Mouse (Mus musculus): ENCODE results near the gene Creb3l2. TPM values are rescaled to one million over a fixed set of nuclear protein-coding genes. Genes with fewer than 3 reads are reported as not detected.
"Not testable (repeated sequence)": the region's sequence is repeated elsewhere in the genome, so short reads cannot be mapped to it uniquely, and the experiment has no call there.

The Creb3l2 gene
- polyA plus RNA-seq, 1 experiment from 2014 or later: 5.2 TPM

DNA sequence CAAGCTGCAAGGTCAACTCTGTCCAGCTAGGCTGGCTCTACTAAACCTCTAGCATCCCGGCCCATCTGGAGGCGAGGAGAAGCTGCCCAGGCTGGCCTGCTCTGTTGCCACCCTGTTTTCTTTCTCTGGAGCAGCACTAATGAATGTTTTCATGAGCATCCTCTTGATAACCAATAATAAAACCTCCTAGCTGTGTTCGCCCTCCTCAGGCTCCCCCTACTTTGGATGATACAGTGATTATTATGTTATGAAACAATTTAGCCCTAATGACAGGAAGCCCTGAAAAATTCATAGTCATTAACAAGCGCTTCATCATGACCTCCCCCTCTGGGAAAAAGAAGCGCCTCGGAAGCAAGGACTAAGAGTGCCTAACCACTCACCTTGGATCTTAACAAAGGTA lies 59.2 kb downstream of the Creb3l2 start:
- no peaks in the 10 kb centered on the region for H3K4me1 ChIP-seq
- WGBS: 92% methylated on average over 6 of the region's 6 CpGs
- H3K27ac ChIP-seq (replicated peaks): no peak overlapping the region
- H3K9me3 ChIP-seq (replicated peaks): no peaks in the 10 kb centered on the region
- H3K36me3 ChIP-seq: no peaks in the 10 kb centered on the region
- DNase-seq (ENCODE audit: low spot score): no peak
- H3K4me3 ChIP-seq: no peak overlapping the region
- H3K27me3 ChIP-seq (ENCODE audit: low read depth, poor library complexity, severe bottlenecking): no peaks in the 10 kb centered on the region

DNA sequence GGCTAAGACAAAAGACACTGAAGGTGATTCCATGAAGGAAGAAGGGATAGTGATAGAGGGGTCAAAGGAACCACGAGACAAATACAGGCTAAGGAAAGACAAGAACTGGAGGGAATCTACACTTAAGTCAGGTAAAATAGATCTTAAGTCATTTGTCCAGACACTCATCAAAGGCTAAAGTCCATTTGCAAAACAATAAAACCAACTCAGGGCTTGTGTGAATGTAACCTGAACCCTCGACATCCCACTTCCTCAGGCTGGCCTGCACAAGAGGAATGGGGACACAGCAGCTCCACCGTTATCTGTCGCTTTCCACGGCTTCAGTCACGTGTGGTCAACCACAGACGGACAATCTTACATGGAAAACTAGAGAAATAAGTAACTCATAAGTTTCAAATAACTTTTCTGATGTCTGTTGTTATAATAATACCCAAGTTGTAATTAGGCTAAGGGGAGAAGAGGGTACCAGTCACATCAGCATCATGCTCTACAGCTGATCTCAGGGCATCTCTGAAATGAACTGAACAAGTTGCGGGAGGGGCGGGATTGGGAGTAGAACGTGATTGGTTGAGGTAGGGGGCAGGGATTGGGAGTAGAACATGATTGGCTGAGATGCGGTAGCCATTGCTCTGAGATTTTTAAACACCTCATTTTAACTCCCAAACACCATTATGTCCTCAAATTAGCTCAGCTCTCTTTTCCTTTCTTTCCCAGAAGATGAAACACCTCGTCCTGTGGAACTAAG lies 63.9 kb downstream of the Creb3l2 start:
- H3K9me3 ChIP-seq (replicated peaks): no peaks in the 10 kb centered on the region
- H3K36me3 ChIP-seq: no peaks in the 10 kb centered on the region
- H3K27ac ChIP-seq (replicated peaks): no peak overlapping the region
- no peak for DNase-seq (ENCODE audit: low spot score)
- no peak overlapping the region for H3K4me3 ChIP-seq
- 88% methylated on average over 12 of the region's 12 CpGs for WGBS
- H3K4me1 ChIP-seq: peaks cover 3% of the 10 kb centered on the region; the same call in 1 of the 2 replicates
- no peaks in the 10 kb centered on the region for H3K27me3 ChIP-seq (ENCODE audit: low read depth, poor library complexity, severe bottlenecking)

DNA sequence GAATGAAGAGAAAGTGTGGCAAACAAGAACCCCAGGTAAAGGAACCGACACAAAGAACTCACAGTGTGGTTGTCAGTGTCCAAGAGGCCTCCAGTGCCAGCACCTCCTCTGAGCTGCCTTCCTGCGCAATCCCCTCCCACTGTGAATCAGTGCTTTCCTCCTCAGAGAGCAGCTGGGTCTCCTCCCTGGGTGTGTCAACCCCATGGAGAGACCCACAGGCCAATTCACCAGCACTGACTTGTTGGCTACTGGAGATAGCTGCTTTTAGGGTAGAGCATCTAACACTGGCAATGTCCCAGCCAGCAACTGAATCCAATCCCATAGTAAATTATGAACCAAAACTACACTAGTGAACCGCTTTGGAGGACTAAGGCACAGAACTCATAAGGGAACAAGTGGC lies 64.6 kb downstream of the Creb3l2 start:
- 81% methylated on average over 3 of the region's 3 CpGs for WGBS

DNA sequence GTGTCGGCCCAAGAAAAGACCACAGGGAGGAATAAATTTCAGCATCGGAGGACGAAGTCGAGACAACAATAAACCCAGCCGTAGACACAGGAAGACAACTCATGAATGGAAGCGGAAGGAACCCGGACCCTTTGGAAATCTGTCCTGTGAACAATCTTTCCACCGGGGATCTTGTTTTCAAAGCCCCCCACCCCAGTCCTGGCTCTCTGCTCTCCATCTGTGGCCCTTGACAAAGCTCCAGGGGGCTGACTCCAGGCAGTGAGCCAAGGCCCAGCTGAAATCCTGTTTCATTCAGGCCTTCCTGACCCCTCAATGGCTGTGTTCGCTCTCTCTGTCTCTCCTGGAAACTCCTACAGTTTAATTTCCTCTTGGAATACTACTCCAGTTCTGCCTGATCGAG lies 66.5 kb downstream of the Creb3l2 start:
- no peak for DNase-seq (ENCODE audit: low spot score)
- H3K9me3 ChIP-seq (replicated peaks): no peaks in the 10 kb centered on the region
- 72% methylated on average over 10 of the region's 10 CpGs for WGBS
- peaks cover 3% of the 10 kb centered on the region; the same call in 1 of the 2 replicates for H3K4me1 ChIP-seq
- no peaks in the 10 kb centered on the region for H3K27me3 ChIP-seq (ENCODE audit: low read depth, poor library complexity, severe bottlenecking)
- no peak overlapping the region for H3K4me3 ChIP-seq
- H3K36me3 ChIP-seq: no peaks in the 10 kb centered on the region
- H3K27ac ChIP-seq (replicated peaks): no peak overlapping the region

More for the DNA sequence above, 64.6 kb downstream of the Creb3l2 start:
- H3K4me1 ChIP-seq; H3K27me3 ChIP-seq (ENCODE audit: low read depth, poor library complexity, severe bottlenecking); H3K27ac ChIP-seq (replicated peaks); H3K36me3 ChIP-seq; H3K4me3 ChIP-seq; H3K9me3 ChIP-seq (replicated peaks); DNase-seq (ENCODE audit: low spot score): not testable (repeated sequence)

DNA sequence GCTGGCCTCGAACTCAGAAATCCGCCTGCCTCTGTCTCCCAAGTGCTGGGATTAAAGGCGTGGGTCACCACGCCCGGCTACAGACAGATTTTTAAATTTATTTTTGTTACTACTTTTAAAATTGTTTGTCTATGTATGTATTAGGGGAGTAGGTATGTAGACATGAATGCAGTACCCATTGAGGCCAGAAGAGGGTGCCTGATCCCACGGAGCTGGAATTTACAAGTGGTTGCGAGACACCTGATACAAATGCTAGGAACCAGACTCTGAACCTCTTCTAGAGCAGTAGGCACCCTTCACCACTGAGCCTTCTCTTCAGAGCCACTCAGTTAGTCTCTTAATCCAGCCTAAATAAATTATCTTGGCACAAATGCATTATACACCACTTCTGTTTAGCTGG lies 70.6 kb downstream of the Creb3l2 start:
- Histone ChIP-seq H3K27ac (replicated peaks) (no peak overlapping the region), H3K36me3 (no peaks in the 10 kb centered on the region), H3K27me3 (ENCODE audit: low read depth, poor library complexity, severe bottlenecking) (no peaks in the 10 kb centered on the region), H3K4me3 (no peak overlapping the region), H3K4me1 (peaks cover 3% of the 10 kb centered on the region; the same call in 1 of the 2 replicates), H3K9me3 (replicated peaks) (no peaks in the 10 kb centered on the region)
- WGBS: 73% methylated on average over 7 of the region's 7 CpGs
- no peak for DNase-seq (ENCODE audit: low spot score)

DNA sequence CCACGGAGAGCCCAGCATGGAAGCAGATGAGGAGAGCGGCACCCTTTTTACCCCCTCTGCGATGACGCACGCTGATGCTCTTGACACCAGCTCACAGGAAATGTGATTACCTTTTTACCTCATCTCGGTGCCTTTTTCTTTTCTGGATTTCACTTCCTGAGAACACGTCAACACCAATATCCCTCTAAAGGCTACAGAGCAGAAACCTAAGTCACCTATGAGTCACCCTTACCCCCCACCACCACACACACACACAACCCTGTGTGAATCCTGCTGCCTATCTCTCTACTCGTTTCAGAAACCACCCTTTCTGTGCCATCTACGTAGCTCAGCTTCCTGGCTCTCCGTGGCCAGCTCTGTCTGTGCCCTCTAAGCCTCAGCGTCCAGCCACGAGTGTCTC lies 71.4 kb downstream of the Creb3l2 start:
- no peak overlapping the region for H3K27ac ChIP-seq (replicated peaks)
- WGBS: 90% methylated on average over 12 of the region's 12 CpGs
- no peaks in the 10 kb centered on the region for H3K36me3 ChIP-seq
- H3K4me3 ChIP-seq: no peak overlapping the region
- no peaks in the 10 kb centered on the region for H3K27me3 ChIP-seq (ENCODE audit: low read depth, poor library complexity, severe bottlenecking)
- no peaks in the 10 kb centered on the region for H3K9me3 ChIP-seq (replicated peaks)
- H3K4me1 ChIP-seq: peaks cover 6% of the 10 kb centered on the region
- no peak for DNase-seq (ENCODE audit: low spot score)

DNA sequence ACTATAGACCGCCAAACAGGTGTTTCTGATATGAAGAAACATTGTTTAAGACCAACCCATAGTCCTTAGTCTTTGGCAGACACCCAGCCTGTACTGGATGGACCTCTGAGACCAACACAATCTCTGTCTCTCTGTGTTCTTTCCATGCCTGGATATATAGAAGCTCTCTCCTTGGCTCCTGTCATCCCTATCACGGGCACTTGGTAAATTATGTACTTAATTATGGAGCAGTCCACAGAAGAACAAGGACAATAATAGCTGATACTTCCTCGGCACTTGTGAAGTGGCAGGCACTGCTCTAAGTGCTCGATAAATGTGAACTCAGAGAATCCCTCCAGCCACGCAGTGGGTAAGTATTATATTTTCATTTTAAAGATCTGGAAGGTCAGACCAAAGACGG lies 72.2 kb downstream of the Creb3l2 start:
- no peak overlapping the region for H3K27ac ChIP-seq (replicated peaks)
- peaks cover 9% of the 10 kb centered on the region for H3K4me1 ChIP-seq
- no peak for DNase-seq (ENCODE audit: low spot score)
- no peaks in the 10 kb centered on the region for H3K27me3 ChIP-seq (ENCODE audit: low read depth, poor library complexity, severe bottlenecking)
- H3K9me3 ChIP-seq (replicated peaks): no peaks in the 10 kb centered on the region
- WGBS: 92% methylated on average over 6 of the region's 6 CpGs
- no peak overlapping the region for H3K4me3 ChIP-seq
- H3K36me3 ChIP-seq: no peaks in the 10 kb centered on the region

DNA sequence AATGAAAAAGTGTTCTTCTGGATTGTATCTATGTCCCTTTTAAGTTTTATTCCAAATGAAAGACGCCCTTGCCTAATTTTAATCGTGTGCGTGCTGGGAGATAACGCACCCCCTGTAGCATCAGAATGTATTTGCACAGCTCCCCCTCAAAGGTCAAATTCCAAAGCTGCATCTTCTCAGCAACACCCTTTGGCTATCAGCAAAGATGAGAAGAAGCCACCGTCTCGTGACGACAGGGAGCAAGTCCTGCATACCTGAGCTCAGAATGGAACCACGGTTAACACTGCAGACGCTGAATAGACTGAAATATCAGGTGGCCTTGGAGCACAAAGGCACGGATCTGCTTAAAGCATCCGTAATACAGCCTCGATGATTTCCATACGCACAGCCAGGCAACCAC lies 73.7 kb downstream of the Creb3l2 start:
- H3K36me3 ChIP-seq: no peaks in the 10 kb centered on the region
- 84% methylated on average over 13 of the region's 13 CpGs for WGBS
- peaks cover 9% of the 10 kb centered on the region for H3K4me1 ChIP-seq
- H3K27ac ChIP-seq (replicated peaks): no peak overlapping the region
- no peaks in the 10 kb centered on the region for H3K27me3 ChIP-seq (ENCODE audit: low read depth, poor library complexity, severe bottlenecking)
- DNase-seq (ENCODE audit: low spot score): no peak
- H3K9me3 ChIP-seq (replicated peaks): no peaks in the 10 kb centered on the region
- no peak overlapping the region for H3K4me3 ChIP-seq

DNA sequence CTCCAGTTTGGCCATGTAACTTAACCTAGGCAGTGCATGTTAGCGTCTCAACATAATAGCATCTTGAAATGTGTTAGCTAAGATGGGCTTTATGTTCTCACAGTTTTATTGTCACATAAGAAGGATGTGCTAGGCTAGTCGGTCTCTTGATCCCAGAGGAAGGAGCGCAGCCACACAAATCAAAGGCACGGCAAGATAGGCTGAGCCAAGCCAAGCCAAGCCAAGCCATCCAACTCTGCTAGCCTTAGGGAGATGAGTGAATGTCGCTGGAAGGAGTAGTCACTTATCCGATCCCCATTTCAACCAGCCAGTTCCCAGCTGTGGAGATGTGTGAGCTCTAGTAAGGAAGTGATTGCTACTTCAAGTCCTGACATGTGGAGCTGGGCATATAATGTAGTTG lies 75.0 kb downstream of the Creb3l2 start:
- Histone ChIP-seq H3K27ac (replicated peaks) (no peak overlapping the region), H3K36me3 (no peaks in the 10 kb centered on the region), H3K4me1 (peaks cover 9% of the 10 kb centered on the region), H3K4me3 (no peak overlapping the region), H3K27me3 (ENCODE audit: low read depth, poor library complexity, severe bottlenecking) (no peaks in the 10 kb centered on the region), H3K9me3 (replicated peaks) (no peaks in the 10 kb centered on the region)
- 91% methylated on average over 6 of the region's 6 CpGs for WGBS
- DNase-seq (ENCODE audit: low spot score): no peak

DNA sequence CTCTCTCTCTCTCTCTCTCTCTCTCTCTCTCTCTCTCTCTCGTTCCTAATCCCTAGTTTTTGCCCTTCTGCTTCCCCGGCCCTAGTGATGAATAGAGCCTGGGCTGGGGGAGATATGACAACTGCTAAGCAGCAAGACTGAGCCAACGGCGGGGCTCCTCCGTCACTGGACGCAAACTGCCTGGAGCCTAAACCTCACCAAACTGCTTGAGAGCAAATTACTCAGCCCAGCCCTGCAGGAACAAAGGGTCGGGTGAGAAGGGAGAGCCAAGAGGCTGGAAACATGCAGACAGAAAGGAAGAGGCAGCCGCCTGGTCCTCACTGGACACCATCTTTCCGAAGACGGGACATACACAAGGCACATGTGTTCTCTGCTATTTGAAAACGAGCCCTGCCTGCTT lies 76.8 kb downstream of the Creb3l2 start:
- WGBS: 71% methylated on average over 11 of the region's 11 CpGs
- H3K27me3 ChIP-seq (ENCODE audit: low read depth, poor library complexity, severe bottlenecking): no peaks in the 10 kb centered on the region

DNA sequence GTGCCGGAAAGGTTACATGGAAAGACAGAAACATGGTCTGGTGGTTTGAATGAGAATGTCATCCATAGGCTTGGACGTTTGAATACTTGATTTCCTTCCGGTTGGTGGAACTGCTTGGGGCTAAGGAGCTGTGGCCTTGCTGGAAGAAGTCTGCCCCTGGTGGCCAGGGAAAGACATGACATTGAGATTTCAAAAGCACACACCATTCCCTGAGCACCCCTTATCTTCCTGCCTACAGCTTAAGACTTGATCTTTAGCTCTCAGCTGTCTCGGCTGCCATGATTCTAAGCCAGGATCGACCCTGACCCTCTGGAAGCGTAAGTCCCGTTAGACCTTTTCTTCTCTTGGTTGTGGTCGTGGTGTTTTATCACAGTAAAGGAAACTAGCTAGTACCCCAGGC lies 77.6 kb downstream of the Creb3l2 start:
- H3K4me3 ChIP-seq: no peak overlapping the region
- no peak for DNase-seq (ENCODE audit: low spot score)
- no peaks in the 10 kb centered on the region for H3K36me3 ChIP-seq
- WGBS: 91% methylated on average over 8 of the region's 8 CpGs
- H3K9me3 ChIP-seq (replicated peaks): no peaks in the 10 kb centered on the region
- peaks cover 33% of the 10 kb centered on the region for H3K4me1 ChIP-seq
- no peaks in the 10 kb centered on the region for H3K27me3 ChIP-seq (ENCODE audit: low read depth, poor library complexity, severe bottlenecking)
- H3K27ac ChIP-seq (replicated peaks): no peak overlapping the region

More for the DNA sequence above, 76.8 kb downstream of the Creb3l2 start:
- Histone ChIP-seq H3K9me3 (replicated peaks) (no peaks in the 10 kb centered on the region), H3K36me3 (no peaks in the 10 kb centered on the region), H3K4me1 (peaks cover 25% of the 10 kb centered on the region), H3K27ac (replicated peaks) (peak overlapping the region; percentile 38; the same call in 1 of the 2 replicates), H3K4me3 (no peak overlapping the region)
- no peak for DNase-seq (ENCODE audit: low spot score)

DNA sequence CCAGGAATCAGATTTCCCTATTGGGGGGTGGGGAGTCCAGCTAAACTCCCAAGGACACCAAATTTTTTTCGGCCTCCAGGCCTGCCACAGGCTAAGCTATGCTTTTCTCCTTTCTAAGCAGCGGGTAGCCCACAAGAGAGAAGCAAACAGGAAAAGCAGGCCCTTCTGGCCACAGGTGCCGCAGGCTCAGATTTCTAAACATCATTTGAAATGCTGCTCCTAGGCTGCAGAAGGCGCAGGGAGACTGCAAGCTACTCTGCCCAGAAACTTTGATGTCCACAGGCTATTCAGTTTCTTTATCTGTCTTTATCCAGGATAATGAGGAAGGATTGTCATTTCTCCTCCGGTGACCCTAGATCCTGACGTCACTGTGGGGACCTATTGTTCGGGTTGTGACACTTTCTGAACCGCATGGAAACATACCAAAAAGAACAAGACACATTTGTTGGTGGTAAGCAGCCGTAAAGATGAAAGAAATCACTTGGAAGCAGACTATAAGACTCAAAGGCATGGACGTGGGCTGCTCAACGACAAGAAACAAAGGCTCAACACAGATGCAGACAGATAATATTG lies 81.0 kb downstream of the Creb3l2 start:
- H3K4me1 ChIP-seq: peaks cover 57% of the 10 kb centered on the region
- peak overlapping the region; percentile 50 for H3K27ac ChIP-seq (replicated peaks)
- H3K27me3 ChIP-seq (ENCODE audit: low read depth, poor library complexity, severe bottlenecking): no peaks in the 10 kb centered on the region
- H3K9me3 ChIP-seq (replicated peaks): no peaks in the 10 kb centered on the region
- no peak overlapping the region for H3K4me3 ChIP-seq
- 21% methylated on average over 11 of the region's 11 CpGs for WGBS
- DNase-seq (ENCODE audit: low spot score): no peak
- H3K36me3 ChIP-seq: no peaks in the 10 kb centered on the region; the same call in 1 of the 2 replicates

DNA sequence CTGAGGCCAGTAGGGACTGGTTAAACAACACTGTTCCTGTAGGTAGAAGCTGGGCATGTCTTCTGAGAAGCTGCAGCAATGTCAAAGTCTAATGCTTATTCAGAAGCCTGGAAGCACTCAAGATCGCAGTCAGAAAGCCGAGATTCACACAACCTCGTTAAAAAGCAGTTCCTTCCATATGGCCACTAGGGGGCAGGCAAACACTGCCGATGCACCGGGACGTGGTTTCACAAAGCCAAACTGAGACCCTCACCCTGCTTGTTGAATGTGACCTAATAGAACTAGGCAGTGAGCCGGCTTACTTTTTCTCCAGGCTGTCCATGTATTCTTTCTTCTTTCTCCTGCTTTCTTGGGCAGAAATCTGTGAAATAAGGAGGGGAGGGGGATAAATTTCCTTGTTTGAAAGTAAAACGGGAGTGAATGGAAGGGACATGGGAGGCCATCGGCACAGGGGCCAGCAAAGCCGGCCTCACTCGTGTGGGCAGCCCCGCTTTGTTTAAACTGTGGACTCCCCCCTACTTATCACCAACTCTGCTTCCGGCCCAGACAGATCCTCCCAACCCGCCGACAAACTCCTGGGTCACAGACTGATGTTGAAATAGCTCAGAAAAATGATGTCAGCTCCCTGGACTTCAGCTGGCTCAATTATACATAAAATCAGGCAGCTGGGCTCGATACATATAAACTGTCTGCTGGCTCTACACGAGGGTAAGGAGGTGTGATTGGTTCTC lies 87.3 kb downstream of the Creb3l2 start:
- WGBS: 42% methylated on average over 17 of the region's 17 CpGs
- Histone ChIP-seq H3K36me3 (peaks cover 6% of the 10 kb centered on the region; the same call in 1 of the 2 replicates), H3K4me1 (peaks cover 29% of the 10 kb centered on the region), H3K27me3 (ENCODE audit: low read depth, poor library complexity, severe bottlenecking) (no peaks in the 10 kb centered on the region), H3K27ac (replicated peaks) (peak overlapping the region; percentile 77), H3K4me3 (no peak overlapping the region), H3K9me3 (replicated peaks) (0 out of 2 replicates have a peak, but pooled peaks cover 3% of the 10 kb centered on the region)
- DNase-seq (ENCODE audit: low spot score): peak; percentile 85

Measured in midbrain, embryonic 10.5 days (tissue).